Mouse (Mus musculus) left cerebral cortex, postnatal 36 days (tissue): Measurements from ENCODE around the gene Cavin4. TPM values are rescaled to one million over a fixed set of nuclear protein-coding genes. Genes with fewer than 3 reads are reported as not detected.
A peak's percentile ranks its signal among the peaks of the same experiment; 100 is the strongest.
"Not testable (repeated sequence)": the region's sequence is repeated elsewhere in the genome, so short reads cannot be mapped to it uniquely, and the experiment has no call there.

Experiments used
- DNase-seq, 2 experiments: peaks; one replicate each; pipeline ENCODE4 v3.0.0; 2021 to 2022; ENCODE audit warnings: low spot score in 2 of 2, mixed read lengths in 1 of 2
- intact Hi-C: fragments of 180-260 bp; cut with DNase I; formaldehyde crosslinking; loops from one replicate; pipeline ENCODE4 v1.15.1; 2025
- total RNA-seq, 2 experiments: library from RNA; stranded (reverse); gene quantifications; 2 replicates each; pipeline ENCODE4 v1.2.3; 2021

Cavin4 gene
- total RNA-seq, 2 experiments from 2014 or later = 1.4 to 2.3 TPM

GRCm38 (mm10) chr4:48660619-48661575 is 2.4 kb upstream of the Cavin4 start:
- no peak for DNase-seq
- intact Hi-C loops = loop anchor here (5.0 kb wide), 1 partner anchor 79 kb away; no protein-coding TSS in a partner anchor

- intact Hi-C loops = loop anchor here (5.0 kb wide), 1 partner anchor 82 kb away; no protein-coding TSS in a partner anchor
- DNase-seq = no peak
These were observed 707 bp downstream of the Cavin4 start for GRCm38 (mm10) chr4:48664021-48664420.

DNA sequence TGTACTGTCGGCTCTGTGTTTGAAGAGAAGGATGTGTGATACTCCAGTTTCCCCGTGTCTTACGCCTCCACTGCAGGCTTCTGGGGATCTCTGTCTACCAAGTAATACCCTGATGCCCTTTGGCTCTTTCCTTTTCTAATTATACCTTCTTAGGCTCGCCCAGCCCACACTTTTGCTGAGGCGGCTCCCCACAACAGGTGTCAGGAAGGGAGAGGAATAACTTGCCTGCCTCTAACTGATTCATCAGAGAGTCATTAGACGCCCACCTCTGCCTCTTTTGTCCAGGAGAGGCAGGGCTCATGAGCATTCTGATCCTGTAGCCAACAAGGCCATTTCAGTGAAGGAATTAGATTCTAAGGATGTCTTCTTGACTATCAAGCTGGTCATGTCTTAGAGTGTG is 4.0 kb downstream of the Cavin4 start:
- intact Hi-C loops = no loop called here
- DNase-seq = no peak

GRCm38 (mm10) chr4:48672915-48673314 is 9.6 kb downstream of the Cavin4 start:
- intact Hi-C loops = no loop called here
- DNase-seq = no peak

DNA sequence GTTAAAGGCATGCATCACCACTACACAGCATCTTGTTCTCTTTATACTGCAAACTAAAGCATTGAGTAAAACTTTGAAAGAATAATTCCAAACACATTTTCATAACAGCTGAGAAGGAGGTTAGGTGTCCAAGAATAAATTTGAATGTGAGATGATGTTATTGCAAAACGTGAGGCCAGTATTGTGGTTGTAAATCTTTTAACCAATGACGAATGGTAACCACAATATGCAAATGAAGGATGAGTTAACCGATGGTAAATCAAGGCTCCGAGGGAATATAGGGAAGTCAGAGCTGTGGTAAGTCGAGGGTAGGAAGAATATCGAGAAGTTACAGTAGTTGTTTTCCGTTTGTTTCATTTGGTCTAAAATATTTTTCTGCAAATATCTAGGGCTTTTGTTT is 11.1 kb downstream of the Cavin4 start:
- intact Hi-C loops = no loop called here
- no peak for DNase-seq

GRCm38 (mm10) chr4:48676570-48677185 is 13.4 kb downstream of the Cavin4 start:
- intact Hi-C loops = no loop called here
- DNase-seq = no peak

DNA sequence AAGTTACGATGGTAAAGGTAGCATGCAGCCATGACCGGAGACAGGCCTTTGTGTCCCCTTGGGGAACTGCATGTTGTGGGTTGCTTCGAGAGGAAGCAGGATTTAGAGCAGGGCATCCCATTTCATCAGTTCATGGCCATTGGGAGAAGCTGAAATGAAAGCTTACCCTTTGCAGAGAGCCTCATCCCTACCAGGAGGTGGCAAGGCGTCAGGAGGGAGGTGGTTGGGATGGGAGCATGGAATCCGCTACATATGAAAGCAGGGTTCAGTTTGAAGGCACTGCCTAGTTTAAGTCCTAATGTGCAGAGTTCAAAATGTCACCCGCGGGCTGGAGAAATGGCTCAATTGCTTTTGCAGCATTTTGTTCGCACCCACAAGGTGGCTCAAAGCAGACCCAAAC is 14.0 kb downstream of the Cavin4 start:
- intact Hi-C loops = no loop called here
- no peak for DNase-seq

- no peak for DNase-seq
- intact Hi-C loops = no loop called here
These were observed 14.5 kb downstream of the Cavin4 start for GRCm38 (mm10) chr4:48677812-48678211.

DNA sequence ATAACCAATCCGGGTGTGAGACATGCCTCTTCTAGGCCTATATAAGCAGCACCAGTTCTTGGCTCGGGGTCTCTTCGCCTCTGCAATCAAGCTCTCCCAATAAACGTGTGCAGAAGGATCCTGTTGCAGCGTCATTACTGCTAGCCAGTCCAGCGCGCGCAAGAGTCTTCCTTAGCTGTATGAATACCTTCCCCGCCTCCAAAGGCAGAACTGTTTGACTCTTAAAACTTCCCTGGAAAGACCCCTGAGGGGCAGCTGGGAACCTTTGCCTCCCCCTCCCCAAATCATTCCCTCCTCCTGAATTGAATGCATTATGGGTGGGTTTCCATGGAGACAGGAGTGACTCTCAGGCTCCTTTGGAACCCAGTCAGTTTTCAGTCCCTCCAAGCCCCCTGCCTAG is 15.5 kb downstream of the Cavin4 start:
- no peak for DNase-seq
- intact Hi-C loops = no loop called here

GRCm38 (mm10) chr4:48679728-48680127 is 16.4 kb downstream of the Cavin4 start:
- not testable (repeated sequence) for DNase-seq
- intact Hi-C loops = loop anchor here (2.0 to 5.0 kb wide), 2 partner anchors 92 to 207 kb away; partner anchors contain the start of genes Tex10 and Tmeff1

GRCm38 (mm10) chr4:48680214-48680613 is 16.9 kb downstream of the Cavin4 start:
- intact Hi-C loops = loop anchor here (2.0 to 5.0 kb wide), 2 partner anchors 93 to 207 kb away; partner anchors contain the start of genes Tex10 and Tmeff1

GRCm38 (mm10) chr4:48680648-48681343 is 17.5 kb downstream of the Cavin4 start:
- DNase-seq = no peak
- intact Hi-C loops = loop anchor here (2.0 to 5.0 kb wide), 2 partner anchors 93 to 208 kb away; partner anchors contain the start of genes Tex10 and Tmeff1

More at GRCm38 (mm10) chr4:48680214-48680613, 16.9 kb downstream of the Cavin4 start:
- DNase-seq = no peak

GRCm38 (mm10) chr4:48683126-48683525 is 19.8 kb downstream of the Cavin4 start:
- intact Hi-C loops = loop anchor here (5.0 kb wide), 1 partner anchor 96 kb away; the partner anchor contains the start of gene Tmeff1
- no peak for DNase-seq

GRCm38 (mm10) chr4:48683633-48684209 is 20.4 kb downstream of the Cavin4 start:
- peak in 1 of 2 experiments; percentile 31 for DNase-seq
- intact Hi-C loops = loop anchor here (5.0 kb wide), 1 partner anchor 96 kb away; the partner anchor contains the start of gene Tmeff1

DNA sequence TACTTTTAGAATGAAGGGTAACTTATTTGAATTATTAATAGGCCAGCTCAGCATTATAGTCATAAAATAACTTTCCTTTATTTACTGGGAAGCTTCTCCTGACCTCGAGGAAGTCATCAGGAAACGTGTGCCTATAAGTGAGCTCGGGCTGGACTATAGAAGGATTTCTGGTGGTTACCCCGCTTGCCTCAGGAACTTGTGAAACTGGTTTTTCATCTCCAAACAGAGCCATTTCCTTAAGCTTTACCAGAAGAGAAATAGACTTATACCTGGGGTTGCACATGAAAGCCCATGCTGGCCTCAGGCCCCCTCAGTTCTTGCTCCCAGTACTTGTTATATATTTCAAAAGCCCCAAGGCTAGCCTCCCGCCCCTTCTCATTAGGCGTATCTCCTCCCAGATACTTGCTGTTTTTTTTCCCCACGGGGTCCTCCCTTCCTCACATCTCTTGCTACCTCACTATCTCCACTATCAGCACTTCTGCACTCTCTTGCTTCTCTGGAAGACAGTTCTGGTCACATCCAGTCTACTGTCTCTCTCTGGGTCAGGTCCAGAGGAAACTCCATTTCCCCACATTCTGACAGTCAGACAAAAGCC is 21.4 kb downstream of the Cavin4 start:
- DNase-seq = no peak
- intact Hi-C loops = loop anchor here (5.0 kb wide), 1 partner anchor 97 kb away; the partner anchor contains the start of gene Tmeff1

DNA sequence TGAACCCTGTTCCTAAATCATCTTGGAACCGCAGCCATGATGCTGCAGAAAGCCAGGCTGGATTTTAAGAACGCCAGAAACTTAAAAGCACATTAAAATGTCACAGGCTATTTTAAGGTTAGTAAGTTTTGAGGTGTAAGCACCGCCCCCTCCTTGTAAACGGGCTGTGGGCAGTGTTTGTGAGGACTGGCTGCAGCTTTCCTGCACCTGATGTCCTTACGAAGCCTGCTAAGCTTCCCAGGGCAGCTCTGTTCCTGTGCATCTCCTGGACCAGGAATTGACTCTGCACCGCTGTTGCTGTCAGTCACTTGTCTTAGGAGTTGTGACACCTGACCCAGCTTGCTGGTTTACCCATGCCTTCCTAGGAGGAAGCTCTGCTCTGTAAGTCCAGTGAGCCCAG is 24.8 kb downstream of the Cavin4 start:
- peak in 1 of 2 experiments; percentile 33 for DNase-seq
- intact Hi-C loops = no loop called here

GRCm38 (mm10) chr4:48690640-48691039 is 27.3 kb downstream of the Cavin4 start:
- intact Hi-C loops = loop anchor here (5.0 to 10.0 kb wide), 4 partner anchors 82 to 934 kb away; no protein-coding TSS in a partner anchor
- peak; percentile 40 to 49 for DNase-seq

DNA sequence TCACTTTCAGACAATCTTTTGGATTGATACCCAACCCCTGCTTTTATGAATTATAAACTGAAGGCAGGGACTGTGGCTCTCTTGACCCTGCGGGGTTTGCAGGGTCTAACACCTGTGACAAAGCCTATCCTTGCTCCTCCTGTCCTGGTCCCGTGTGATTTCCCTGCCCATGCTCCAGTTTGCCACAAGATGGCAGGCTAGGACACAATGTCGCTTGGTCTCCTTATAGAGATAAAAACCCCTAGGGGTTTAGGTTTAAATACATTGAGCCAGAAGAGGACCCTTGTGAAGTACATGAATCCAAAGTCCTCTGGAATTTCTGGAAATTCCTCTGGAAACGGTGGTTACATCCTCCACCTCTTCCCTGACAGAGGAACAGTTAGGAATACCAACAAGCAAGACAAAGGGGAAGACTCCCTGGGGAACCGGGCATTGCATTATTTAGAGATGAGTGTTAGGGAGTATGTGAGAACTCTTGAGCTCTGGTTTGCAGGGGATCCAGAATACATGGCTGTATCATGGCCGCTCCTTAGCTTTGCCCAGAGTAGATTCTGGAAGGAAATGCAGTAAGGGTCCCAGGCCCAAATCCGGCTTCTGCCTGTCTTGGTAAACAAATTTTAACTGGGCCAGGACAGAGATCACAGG is 28.6 kb downstream of the Cavin4 start:
- DNase-seq = peak; percentile 50 to 62
- intact Hi-C loops = loop anchor here (5.0 to 10.0 kb wide), 4 partner anchors 80 to 933 kb away; no protein-coding TSS in a partner anchor
